Mouse (Mus musculus) kidney, postnatal 10 days (tissue): ENCODE results near the gene Tpt1.
"Not testable (repeated sequence)": the region's sequence is repeated elsewhere in the genome, so short reads cannot be mapped to it uniquely, and the experiment has no call there.

Experiments used
- DNase-seq: peaks from one replicate; pipeline ENCODE4 v3.0.0; 2021; ENCODE audit warnings: mixed read lengths

Gene Tpt1

DNA sequence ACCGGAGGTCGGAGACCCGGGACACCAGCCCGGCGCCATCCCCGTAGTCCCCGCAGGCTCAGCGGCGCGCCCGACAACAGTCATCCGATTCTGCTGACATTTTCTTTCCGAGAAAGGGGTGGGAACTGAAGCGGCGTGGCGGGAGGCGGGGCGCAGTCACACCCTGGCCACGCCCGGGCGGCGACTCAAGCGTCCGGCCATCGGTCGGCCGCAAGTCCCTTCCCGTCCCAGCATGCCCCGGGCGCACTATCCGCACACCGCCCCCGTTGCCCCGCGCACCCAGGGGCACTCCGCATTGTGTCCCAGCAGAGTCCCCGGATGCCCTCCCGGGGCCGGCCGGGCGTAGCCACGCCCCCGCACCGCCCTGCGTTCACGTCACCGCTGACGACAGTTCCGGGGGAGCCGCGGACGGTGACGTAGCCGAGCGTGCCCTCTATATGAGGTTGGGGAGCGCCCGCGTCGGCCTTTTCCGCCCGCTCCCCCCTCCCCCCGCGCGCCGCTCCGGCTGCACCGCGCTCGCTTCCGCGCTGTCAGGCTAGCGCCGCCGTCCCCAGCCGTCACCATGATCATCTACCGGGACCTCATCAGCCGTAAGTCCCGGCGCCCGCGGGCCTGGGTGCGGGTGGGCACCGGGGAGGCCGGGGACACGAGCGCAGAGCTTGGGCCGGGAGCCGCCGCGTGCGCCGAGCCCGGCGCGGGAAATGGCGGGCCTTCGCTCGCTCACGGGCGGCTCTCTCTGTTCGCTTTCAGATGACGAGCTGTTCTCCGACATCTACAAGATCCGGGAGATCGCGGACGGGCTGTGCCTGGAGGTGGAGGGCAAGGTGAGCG lies at the start of gene Tpt1:
Gene Tpt1, plus strand, starts transcription at position 227 of the 831 bp plus-strand sequence.
- DNase-seq = peak; percentile 99

DNA sequence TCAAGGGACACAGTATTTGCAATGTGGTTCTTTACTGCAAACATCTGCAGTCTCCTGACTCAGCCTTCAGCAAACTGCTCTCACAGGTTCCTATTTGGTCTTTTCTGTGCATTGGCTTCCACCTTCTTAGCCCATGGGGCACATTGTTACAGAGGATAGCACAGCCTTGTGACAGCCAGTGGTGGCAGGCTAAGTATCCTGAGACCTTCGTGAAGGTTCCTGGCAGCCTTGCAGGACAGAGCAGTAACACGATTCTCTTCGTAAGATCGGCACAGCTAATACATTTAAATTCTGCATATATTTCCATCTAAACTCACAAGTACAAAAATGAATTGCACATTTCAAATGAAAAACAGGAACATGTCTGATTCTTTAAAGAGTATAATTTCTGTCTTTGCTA lies 49.0 kb upstream of the Tpt1 start:
- DNase-seq = no peak

DNA sequence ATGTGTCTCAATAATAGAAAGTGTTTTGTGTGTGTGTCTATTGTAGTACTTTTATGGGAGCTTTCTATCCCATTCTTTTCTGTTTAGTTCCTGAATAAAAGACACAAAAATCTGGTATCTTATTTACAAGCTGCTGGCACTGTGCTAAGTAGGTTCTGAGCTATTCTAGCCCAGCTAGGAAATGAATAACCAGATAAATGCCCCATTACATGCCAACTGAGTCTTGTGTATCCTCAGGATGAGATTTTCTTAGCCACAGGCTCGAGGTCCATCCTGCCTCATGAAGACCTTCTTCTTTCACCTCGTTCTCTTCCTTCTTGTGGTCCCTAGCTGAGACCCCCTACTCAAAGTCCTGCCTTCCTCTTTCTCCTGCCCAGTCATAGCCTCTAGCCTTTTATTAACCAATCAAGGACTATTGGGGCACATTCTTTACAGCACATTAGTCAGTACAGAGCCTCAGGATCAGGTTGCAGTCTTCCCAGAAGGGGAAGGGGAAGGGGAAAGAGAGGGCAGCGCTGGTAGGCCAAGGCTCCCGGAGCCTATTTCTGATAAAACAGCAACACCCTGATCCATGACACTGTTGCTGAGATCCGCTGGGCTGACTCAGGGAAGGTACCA lies 47.0 kb upstream of the Tpt1 start:
- DNase-seq = peak; percentile 37

DNA sequence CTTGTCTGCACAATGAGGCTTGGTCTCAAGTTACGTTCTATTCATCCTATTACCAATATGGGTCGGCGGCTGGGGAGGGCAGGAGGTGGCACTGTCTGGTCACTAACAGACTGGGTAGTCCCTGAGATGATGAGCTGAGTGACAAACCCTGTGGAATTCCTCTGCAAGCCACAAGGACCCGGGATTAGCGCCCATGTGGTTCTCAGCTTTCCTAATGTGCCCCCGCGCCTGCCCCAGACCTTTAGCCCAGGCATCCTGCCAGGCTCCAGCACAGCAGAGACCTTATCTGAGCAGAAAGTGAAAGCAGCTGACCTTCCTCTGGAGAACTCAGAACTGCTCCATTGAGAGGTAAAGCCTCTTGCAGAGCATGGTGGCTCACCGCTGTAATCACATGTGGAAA lies 37.1 kb upstream of the Tpt1 start:
- DNase-seq = peak; percentile 79

DNA sequence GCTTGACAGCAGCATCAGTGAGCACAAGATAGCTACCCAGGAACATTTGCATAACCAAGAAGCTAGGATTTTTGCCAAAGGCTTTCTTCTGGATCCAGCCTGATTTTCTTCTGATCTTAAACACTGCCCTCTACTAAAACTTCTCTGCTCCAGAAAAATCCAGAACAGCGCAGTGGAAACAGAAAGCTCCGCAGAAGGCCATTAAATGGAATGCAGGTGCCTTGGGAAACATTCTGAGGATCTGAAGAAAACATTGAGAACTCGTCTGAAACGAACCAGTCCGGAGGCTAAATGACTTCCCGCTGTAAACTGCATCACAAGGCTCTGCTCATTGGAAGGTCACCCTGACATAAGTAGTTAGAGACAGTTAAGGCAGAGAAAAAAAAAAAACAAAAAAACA lies 35.0 kb upstream of the Tpt1 start:
- DNase-seq = no peak

DNA sequence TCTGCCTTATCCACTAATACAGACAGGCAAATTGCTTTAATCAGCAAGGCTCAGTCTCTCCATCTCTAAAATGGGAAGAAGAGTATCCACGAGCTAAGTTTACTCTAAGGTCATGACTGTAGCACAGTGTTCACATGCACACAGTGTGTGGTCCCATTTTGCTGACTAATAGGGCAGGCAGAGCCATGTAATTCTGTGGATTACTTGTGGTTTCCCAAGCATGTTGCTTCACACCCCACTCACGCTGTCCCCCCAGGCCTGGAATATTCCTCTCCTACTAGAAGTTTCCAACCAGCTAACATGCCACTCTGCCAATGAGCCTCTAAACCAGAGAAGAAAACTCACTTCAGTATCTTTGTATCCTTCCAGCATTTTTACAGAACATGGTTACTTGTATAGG lies 26.4 kb upstream of the Tpt1 start:
- no peak for DNase-seq

DNA sequence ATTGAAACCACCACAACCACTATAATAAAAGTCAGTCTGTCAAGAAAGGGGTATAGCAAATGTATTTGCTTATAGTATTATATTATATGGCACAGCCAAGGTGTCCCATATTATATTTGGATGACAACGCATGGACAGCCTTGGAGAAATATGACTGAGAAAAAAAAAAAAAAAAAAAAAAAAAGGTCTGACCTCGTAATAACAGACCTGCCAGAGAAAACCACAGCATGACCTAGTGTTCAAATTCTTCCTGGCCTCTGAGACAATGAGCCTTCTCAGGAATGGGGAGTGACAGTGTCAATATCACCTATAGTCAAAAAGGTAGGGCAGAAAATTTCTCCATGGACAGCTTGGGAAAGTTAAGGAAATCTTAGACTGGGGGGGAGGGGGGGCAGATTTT lies 25.6 kb upstream of the Tpt1 start:
- no peak for DNase-seq

DNA sequence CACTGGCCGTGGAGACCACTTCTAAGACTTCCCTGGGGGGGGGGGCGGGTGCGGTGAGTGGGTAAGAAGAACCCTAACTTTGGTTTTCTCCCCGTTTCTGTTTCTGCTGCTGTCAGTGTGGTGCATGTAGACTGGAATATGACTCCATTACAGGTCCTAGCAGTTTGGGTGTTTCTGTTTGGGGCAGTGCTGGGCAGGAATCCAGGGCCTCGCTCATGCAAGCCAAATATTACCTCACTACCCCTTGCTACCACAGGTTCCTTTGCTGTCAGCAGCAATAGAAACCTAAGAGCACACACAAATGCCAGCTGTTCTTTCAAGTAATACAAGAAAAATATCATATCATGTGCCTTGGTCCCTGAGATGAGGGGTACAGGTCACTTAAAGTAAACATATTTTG lies 24.9 kb upstream of the Tpt1 start:
- DNase-seq = no peak

DNA sequence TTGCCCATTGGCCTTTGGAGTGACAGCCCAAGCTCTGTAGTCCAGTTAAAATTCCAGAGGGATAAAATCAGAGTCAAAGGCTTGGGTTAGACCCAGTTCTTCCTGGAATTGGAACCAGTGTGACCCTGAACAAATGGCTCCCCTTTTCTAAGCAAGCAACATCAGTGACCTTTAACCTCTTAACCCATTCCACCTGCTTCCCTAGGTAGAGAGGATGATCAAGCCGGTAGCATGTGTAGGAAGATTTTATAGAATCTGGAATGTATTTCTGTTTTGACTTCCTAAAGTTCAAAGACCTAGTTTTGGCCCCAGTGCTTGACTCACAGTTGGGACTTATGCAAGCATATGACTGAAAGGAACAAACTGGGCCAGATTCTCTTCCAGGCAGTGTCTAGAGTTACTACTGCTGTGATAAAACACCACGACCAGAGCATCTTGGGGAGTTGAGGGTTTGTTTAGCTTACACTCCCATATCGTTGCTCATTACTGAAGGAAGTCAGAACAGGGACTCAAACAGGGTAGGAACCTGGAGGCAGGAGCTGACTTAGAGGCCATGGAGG lies 18.0 kb upstream of the Tpt1 start:
- no peak for DNase-seq

DNA sequence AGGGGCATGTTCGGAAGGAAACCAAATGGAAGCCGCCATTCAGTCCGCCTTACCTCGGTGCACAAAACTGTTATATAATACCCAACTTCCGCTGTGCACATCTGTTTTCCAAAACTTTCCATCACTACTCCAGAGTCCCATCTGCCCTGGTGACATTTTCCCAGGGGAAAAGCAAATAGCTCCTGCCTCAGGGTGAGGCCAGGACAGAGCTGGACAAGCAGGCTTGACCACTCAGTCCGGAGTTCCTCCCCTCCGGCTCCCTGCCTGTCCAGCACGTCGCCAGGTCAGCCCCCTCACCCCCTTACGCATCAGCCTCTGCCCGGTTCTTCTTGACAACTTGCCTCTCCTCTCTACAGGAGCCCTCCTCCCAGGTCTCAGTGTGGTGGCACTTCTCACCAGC lies 16.7 kb upstream of the Tpt1 start:
- peak; percentile 33 for DNase-seq

DNA sequence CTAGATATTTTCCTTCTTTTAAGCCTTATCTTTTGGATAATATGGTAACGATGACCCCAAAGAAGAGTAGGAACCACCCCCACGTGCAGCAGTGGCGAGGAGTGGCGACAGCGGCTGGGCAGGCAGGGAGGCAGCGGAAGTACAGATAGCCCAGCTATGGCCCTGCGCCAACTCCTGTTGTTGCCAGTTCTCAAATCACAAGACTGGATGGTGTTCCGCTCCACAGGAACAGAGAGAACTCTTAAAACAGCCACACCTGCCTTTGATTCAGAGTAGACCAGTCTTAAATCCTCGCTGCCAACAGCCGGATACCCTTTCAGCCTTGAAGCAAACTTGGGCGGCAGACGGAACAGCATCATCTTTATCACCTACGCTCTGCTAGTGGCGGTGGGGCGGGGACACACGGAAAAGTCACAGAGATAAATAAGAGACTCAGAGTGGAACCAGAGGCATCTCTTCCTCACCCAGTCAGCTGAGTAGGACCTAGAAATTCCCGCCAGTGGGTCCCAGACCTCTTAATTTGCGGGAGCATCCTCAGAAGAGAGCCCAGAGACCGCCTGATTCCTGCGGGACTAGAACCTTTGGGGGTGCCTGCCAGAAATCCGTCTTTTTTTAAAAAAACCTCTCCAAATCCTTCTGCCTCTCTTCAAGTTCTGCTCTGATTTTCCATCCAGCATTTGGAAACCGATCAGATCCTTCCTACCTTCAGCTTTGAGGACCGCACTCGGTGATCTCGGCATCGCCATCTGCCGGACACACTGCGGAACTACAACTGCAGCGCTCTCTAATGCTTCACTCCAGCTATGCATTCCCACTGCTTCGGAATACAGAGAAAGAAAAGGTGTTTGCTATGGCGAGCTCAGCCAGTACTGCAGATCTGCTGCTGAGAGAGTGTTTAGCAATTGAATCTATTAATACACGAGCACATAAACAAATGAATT lies 15.8 kb upstream of the Tpt1 start:
- DNase-seq = peak; percentile 94

DNA sequence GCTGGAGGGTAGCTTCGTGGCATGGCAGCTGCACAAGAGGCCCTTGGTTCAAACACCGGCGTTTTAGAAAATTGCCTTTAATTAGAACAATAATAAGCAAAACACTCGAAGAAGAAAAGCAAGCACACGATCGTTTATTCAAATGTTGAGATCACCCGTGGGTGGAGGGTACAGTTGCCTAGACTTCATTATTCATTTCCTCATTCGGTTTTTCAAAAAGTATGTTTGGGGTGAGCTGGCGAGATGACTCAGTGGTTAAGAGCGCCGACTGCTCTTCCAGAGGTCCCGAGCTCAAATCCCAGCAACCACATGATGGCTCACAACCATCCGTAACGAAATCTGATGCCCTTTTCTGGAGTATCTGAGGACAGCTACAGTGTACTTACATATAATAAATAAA lies 15.1 kb upstream of the Tpt1 start:
- DNase-seq = not testable (repeated sequence)

DNA sequence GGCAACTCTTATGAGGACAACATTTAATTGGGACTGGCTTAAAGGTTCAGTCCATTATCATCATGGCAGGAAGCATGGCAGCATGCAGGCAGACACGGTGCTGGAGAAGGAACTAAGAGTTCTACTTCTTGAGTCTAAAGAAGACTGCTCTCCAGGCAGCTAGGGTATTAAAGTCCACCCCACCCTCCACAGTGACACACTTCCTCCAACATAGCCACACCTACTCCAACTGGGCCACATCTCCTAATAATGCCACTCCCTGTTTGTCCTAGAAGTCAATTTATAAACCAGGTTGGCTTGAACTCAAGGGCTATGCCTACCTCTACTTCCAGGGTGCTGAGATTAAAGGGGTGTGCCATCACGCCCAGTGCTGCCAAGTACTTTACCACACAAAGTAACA lies 12.9 kb upstream of the Tpt1 start:
- DNase-seq = no peak

DNA sequence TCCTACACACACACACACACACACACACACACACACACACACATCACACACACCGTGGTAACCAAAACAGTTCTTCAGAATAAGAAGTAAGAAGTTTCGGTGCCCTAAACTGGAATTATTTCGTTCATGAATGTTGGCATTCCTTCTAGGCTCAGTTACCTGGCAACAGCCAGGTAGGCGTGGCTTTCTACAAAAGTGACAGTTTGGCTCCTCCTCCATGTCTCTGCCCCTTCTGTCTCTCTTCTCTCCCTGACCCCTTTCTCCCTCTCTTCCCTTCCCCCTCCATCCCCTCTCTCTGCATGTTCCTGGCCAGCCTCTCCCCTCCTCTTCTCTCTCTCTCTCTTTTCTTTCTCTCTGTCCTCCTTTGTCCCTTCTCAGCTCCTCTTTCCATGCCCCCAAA lies 11.9 kb upstream of the Tpt1 start:
- DNase-seq = peak; percentile 56

DNA sequence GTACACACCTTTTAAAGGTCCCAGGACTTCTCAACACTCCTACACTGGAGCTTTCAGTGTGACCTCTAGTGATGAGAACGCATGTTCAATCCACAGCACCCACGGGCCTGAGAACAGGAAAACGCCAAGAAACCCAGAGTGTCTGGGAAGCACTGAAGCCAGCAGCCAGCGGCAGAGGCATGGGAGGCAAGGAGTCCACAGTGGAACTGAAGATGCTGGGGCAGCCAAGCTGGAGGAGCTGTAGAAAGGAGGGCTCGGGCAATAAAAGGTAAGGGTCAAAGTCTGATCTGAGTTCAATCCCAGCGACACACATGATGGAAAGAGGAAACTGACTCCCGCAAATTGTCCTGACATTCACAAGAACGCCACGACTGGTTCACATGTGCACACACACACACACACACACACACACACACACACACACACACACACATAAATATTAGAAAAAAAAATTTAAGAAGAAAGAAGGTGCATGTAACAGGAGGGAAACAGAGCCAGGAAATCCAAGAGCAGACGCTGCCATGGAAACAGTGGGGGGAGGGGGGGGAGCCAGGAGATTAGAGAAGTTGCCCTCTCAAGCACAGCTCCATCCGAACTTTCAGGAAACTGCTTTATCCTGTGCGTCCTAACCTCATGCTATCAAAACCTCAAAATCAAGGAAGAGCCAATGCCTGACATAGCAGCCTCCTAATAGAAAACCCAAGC lies 11.2 kb upstream of the Tpt1 start:
- DNase-seq = peak; percentile 61

DNA sequence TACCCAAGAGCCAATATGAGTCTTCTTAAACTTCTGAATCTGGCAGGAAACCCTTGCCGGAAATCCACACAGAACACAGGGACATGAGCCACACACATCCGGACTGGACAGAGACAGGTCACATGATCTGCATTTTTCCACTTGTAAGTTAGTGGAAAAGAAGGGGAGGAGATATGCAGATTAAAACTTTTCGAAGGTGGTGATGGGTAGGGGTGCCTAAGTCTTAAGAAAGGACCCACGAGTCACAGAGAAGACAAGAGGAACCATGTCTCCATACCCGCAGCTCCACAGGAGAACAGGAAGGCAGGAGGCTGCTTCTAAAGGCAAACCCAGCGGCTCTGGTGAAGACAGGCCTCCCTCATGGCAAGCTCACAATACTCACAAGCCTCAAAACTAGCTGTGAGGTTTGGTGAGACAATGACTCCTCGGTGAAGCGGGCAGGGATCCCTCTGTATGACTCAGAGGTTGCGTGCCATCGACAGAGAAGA lies 10.6 kb upstream of the Tpt1 start:
- DNase-seq = peak; percentile 82

DNA sequence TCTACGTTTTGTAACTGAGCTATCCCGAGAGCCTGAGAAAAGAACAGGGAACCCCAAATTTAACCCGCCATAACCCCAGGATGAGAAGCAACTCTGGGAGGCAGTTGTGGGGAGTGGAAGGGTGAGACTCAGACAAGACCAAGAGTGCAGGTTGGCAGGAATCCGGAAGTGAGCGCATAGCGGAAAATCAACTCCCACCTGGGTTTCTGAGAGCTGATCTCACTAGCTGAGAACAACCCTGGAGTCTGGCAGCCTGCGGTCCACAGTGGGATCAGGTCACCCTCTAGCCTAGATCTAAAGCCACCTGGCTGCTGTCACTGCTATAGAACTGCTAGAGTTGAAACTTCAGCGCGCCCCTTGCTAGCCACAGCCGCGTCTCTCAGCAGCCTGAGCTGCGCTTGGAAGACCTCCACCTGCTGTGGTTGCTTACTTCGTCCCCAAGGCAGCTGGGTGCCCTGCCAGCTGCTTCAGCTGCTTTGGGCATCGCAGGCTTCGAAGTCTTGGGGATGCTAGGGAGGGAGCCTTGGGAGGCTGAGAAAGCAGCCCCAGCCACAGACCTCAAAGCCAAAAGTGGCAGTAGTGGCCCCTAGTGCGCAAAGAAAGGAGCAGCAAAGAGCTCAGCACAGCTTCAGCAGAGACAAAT lies 10.0 kb upstream of the Tpt1 start:
- DNase-seq = peak; percentile 84

DNA sequence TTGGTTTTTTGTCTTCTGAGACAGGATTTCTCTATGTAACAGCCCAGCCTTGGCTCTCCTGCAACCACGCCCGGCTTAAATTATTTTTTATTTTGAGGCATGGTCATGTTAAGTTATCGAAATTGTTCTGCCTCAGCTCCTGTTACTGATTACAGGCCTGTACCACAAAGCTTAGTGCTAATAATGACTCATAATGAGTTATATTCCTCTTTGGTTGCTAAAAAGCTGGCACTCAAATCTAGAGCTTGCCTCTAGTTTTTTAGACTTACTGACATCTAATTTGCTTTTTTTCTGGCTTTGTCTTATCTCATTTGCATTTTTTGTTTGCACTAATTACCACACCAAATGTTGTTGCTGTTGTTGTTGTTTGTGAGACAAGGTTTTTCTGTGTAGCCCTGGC lies 8.3 kb upstream of the Tpt1 start:
- no peak for DNase-seq

DNA sequence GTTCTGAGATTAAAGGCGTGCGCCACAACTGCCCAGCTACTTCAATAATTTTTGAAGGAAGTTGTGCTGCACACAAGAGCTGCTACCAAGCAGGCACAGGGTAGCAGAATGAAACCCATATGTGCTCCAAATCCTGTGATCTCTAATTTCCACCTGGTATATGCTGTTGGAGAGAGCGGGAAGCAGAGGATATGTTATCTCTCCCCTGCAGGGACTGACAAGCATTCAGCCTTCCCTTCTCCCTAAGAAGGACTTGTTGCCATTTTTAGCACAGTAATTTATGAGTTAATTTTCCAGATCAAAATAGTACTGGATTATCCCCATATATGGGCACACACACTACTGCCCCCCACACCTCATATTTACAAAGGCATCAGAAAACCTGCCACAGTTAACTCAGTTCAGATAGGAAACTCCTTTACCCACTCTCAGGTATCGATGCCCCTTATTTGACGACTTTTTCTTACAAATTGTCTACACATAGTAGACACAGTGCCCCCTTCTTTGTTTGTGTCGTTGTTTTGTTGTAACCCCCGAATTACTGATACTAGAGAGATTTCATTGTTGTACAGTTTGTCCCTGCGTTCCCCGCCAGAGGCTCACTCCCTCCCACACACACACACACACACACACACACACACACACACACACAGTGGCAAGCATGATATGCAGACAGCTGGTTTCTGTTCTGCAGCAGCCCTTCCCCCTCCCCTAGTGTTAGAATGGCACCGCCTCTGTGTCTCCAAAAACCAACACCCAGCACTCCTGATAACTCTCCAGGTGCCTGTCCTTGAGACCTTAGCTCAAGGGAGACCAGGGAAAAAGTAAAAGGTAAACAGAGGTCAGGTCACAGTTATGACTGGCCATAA lies 7.6 kb upstream of the Tpt1 start:
- peak; percentile 77 for DNase-seq

DNA sequence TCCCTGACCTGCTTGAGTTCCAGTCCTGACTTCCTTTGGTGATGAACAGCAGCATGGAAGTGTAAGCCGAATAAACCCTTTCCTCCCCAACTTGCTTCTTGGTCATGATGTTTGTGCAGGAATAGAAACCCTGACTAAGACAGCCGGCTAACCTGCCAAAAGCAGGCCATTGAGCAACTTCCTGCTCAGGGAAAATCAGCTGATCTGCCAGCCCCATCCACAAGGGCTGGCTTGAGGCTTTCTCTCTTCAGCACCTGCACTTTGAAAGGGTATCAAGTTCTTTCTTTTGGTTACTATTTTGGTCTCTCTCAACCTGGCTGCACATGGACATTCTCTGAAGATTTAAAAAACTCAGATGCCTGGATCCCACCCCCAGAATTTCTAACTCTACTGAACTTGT lies 3.1 kb upstream of the Tpt1 start:
- DNase-seq = not testable (repeated sequence)
